Mouse (Mus musculus) liver, embryonic 11.5 days (tissue): Measurements from ENCODE around the gene Galnt12. TPM values are rescaled to one million over a fixed set of nuclear protein-coding genes. Genes with fewer than 3 reads are reported as not detected.

Experiments used
- ATAC-seq: fragments of 200-750 bp; cut with Nextera tagmentation; replicated peaks from 2 replicates; pipeline ENCODE4 v1.8.0; 2017; ENCODE audit warnings: moderate number of reproducible peaks, mild to moderate bottlenecking, moderate TSS enrichment, moderate library complexity; ENCODE audit not compliant: low FRiP score
- DNase-seq: peaks from one replicate; pipeline ENCODE4 v3.0.0-alpha.2; 2017; ENCODE audit warnings: low spot score
- H3K27ac ChIP-seq: fragments of 300-500 bp; sonication (generic); 2 replicates; pipeline ENCODE4 v1.5.1; 2014; ENCODE audit warnings: mild to moderate bottlenecking, low read depth, low read length, control low read depth
- H3K27me3 ChIP-seq: fragments of 300-500 bp; sonication (generic); replicated peaks from 2 replicates; pipeline ENCODE4 v1.6.1; 2014; ENCODE audit warnings: low read length, mixed read lengths; ENCODE audit not compliant: control insufficient read depth, insufficient read depth
- H3K36me3 ChIP-seq: fragments of 300-500 bp; sonication (generic); 2 replicates; pipeline ENCODE4 v1.6.1; 2014; ENCODE audit warnings: mild to moderate bottlenecking, low read length, moderate library complexity, mixed read lengths; ENCODE audit not compliant: control insufficient read depth, insufficient read depth
- H3K4me1 ChIP-seq: fragments of 300-500 bp; sonication (generic); replicated peaks from 2 replicates; pipeline ENCODE4 v1.6.1; 2014; ENCODE audit warnings: low read length, mixed read lengths; ENCODE audit not compliant: control insufficient read depth, insufficient read depth
- H3K4me2 ChIP-seq: fragments of 300-500 bp; sonication (generic); 2 replicates; pipeline ENCODE4 v1.6.1; 2014; ENCODE audit warnings: mild to moderate bottlenecking, control low read depth, moderate library complexity
- H3K4me3 ChIP-seq: fragments of 300-500 bp; sonication (generic); 2 replicates; pipeline ENCODE4 v1.5.1; 2014; ENCODE audit warnings: low read depth, low read length, control low read depth
- H3K9ac ChIP-seq: fragments of 300-500 bp; sonication (generic); 2 replicates; pipeline ENCODE4 v1.6.1; 2014; ENCODE audit warnings: low read depth, low read length, control low read depth
- H3K9me3 ChIP-seq: fragments of 300-500 bp; sonication (generic); 2 replicates; pipeline ENCODE4 v1.6.1; 2016; ENCODE audit warnings: low read length, inconsistent platforms, mixed read lengths; ENCODE audit not compliant: control insufficient read depth
- WGBS: fragments of 180-500 bp; shearing (Covaris S2); extraction: QIAGEN DNeasy Blood & Tissue Kit; methylation state at CpG from one replicate; pipeline ENCODE4 v1.1.7; 2014; 5-methylcytosine and 5-hydroxymethylcytosine counted together
- polyA plus RNA-seq: library from polyadenylated mRNA; unstranded; fragments of >200 nt; fragmentation: Nextera tagmentation; extraction: Ambion mirVana; gene quantifications from 2 replicates; pipeline ENCODE4 v1.2.1, GENCODE M21; 2014

The Galnt12 gene
- polyA plus RNA-seq, 1 experiment from 2014 or later: 1.0 TPM

- WGBS: 86% methylated on average over 9 of the region's 9 CpGs
- Histone ChIP-seq H3K27ac (no peak overlapping the region), H3K4me1 (no peaks in the 10 kb centered on the region), H3K27me3 (no peaks in the 10 kb centered on the region), H3K9ac (no peak overlapping the region), H3K4me3 (no peak overlapping the region), H3K4me2 (no peak overlapping the region), H3K9me3 (no peaks in the 10 kb centered on the region), H3K36me3 (no peaks in the 10 kb centered on the region)
- ATAC-seq (no peak), DNase-seq (no peak)
These were observed 32.5 kb downstream of the Galnt12 start for GRCm38 (mm10) chr4:47124140-47124711.

GRCm38 (mm10) chr4:47128515-47128914 lies 36.8 kb downstream of the Galnt12 start:
- no peak for ATAC-seq
- no peaks in the 10 kb centered on the region for H3K36me3 ChIP-seq
- H3K27me3 ChIP-seq: no peaks in the 10 kb centered on the region
- H3K4me1 ChIP-seq: no peaks in the 10 kb centered on the region
- DNase-seq: no peak
- no peaks in the 10 kb centered on the region for H3K9me3 ChIP-seq
- no peak overlapping the region for H3K4me3 ChIP-seq
- 73% methylated on average over 7 of the region's 7 CpGs for WGBS
- H3K4me2 ChIP-seq: no peak overlapping the region
- no peak overlapping the region for H3K9ac ChIP-seq
- H3K27ac ChIP-seq: no peak overlapping the region

- H3K27me3 ChIP-seq: no peaks in the 10 kb centered on the region
- no peaks in the 10 kb centered on the region for H3K36me3 ChIP-seq
- H3K27ac ChIP-seq: no peak overlapping the region
- no peaks in the 10 kb centered on the region for H3K4me1 ChIP-seq
- H3K9me3 ChIP-seq: no peaks in the 10 kb centered on the region
- H3K4me3 ChIP-seq: no peak overlapping the region
- WGBS: 80% methylated on average over 4 of the region's 4 CpGs
- DNase-seq: no peak
- H3K4me2 ChIP-seq: no peak overlapping the region
- ATAC-seq: no peak
- H3K9ac ChIP-seq: no peak overlapping the region
These were observed 37.9 kb downstream of the Galnt12 start for GRCm38 (mm10) chr4:47129572-47129971.

- no peak overlapping the region for H3K4me2 ChIP-seq
- no peak overlapping the region for H3K9ac ChIP-seq
- H3K27me3 ChIP-seq: no peaks in the 10 kb centered on the region
- H3K4me1 ChIP-seq: no peaks in the 10 kb centered on the region
- DNase-seq (no peak), ATAC-seq (no peak)
- H3K36me3 ChIP-seq: no peaks in the 10 kb centered on the region
- 79% methylated on average over 8 of the region's 8 CpGs for WGBS
- no peak overlapping the region for H3K4me3 ChIP-seq
- H3K9me3 ChIP-seq: no peaks in the 10 kb centered on the region
- no peak overlapping the region for H3K27ac ChIP-seq
These were observed 38.7 kb downstream of the Galnt12 start for GRCm38 (mm10) chr4:47130111-47131050.

GRCm38 (mm10) chr4:47131931-47132330 lies 40.2 kb downstream of the Galnt12 start:
- H3K27ac ChIP-seq: no peak overlapping the region
- ATAC-seq: no peak

GRCm38 (mm10) chr4:47132413-47132812 lies 40.7 kb downstream of the Galnt12 start:
- H3K4me1 ChIP-seq: no peaks in the 10 kb centered on the region
- no peak overlapping the region for H3K4me2 ChIP-seq
- no peak overlapping the region for H3K9ac ChIP-seq
- no peaks in the 10 kb centered on the region for H3K9me3 ChIP-seq
- DNase-seq (no peak), ATAC-seq (no peak)
- no peak overlapping the region for H3K4me3 ChIP-seq
- 66% methylated on average over 3 of the region's 3 CpGs for WGBS
- no peak overlapping the region for H3K27ac ChIP-seq
- H3K27me3 ChIP-seq: no peaks in the 10 kb centered on the region
- H3K36me3 ChIP-seq: no peaks in the 10 kb centered on the region

More at GRCm38 (mm10) chr4:47131931-47132330, 40.2 kb downstream of the Galnt12 start:
- DNase-seq: no peak
- no peaks in the 10 kb centered on the region for H3K27me3 ChIP-seq
- no peak overlapping the region for H3K4me2 ChIP-seq
- no peaks in the 10 kb centered on the region for H3K9me3 ChIP-seq
- H3K9ac ChIP-seq: no peak overlapping the region
- H3K4me3 ChIP-seq: no peak overlapping the region
- H3K36me3 ChIP-seq: no peaks in the 10 kb centered on the region
- H3K4me1 ChIP-seq: no peaks in the 10 kb centered on the region
- 82% methylated on average over 3 of the region's 3 CpGs for WGBS

GRCm38 (mm10) chr4:47136699-47137101 lies 45.0 kb downstream of the Galnt12 start:
- H3K27me3 ChIP-seq: no peaks in the 10 kb centered on the region
- WGBS: 61% methylated on average over 8 of the region's 8 CpGs
- no peaks in the 10 kb centered on the region for H3K9me3 ChIP-seq
- no peak for ATAC-seq
- H3K36me3 ChIP-seq: no peaks in the 10 kb centered on the region
- no peak overlapping the region for H3K4me2 ChIP-seq
- no peaks in the 10 kb centered on the region for H3K4me1 ChIP-seq
- no peak overlapping the region for H3K9ac ChIP-seq
- no peak overlapping the region for H3K4me3 ChIP-seq
- no peak for DNase-seq
- H3K27ac ChIP-seq: no peak overlapping the region

GRCm38 (mm10) chr4:47137479-47137878 lies 45.8 kb downstream of the Galnt12 start:
- WGBS: 62% methylated on average over 5 of the region's 5 CpGs
- H3K27ac ChIP-seq: no peak overlapping the region
- H3K4me3 ChIP-seq: no peak overlapping the region
- no peaks in the 10 kb centered on the region for H3K27me3 ChIP-seq
- H3K4me2 ChIP-seq: no peak overlapping the region
- H3K9ac ChIP-seq: no peak overlapping the region
- no peaks in the 10 kb centered on the region for H3K9me3 ChIP-seq
- H3K4me1 ChIP-seq: no peaks in the 10 kb centered on the region
- DNase-seq (no peak), ATAC-seq (no peak)
- H3K36me3 ChIP-seq: no peaks in the 10 kb centered on the region

- H3K4me2 ChIP-seq: no peak overlapping the region
- H3K27me3 ChIP-seq: no peaks in the 10 kb centered on the region
- no peaks in the 10 kb centered on the region for H3K4me1 ChIP-seq
- H3K4me3 ChIP-seq: no peak overlapping the region
- no peak for DNase-seq
- WGBS: 75% methylated on average over 7 of the region's 7 CpGs
- H3K9me3 ChIP-seq: no peaks in the 10 kb centered on the region
- ATAC-seq: no peak
- no peak overlapping the region for H3K9ac ChIP-seq
- H3K36me3 ChIP-seq: no peaks in the 10 kb centered on the region
- H3K27ac ChIP-seq: no peak overlapping the region
These were observed 46.7 kb downstream of the Galnt12 start for GRCm38 (mm10) chr4:47138411-47138810.
